Mouse (Mus musculus) frontal cortex, postnatal 25 days (tissue): ENCODE data around the gene Zfp786.
"Not testable (repeated sequence)": the region's sequence is repeated elsewhere in the genome, so short reads cannot be mapped to it uniquely, and the experiment has no call there.

ENCODE experiments used
- DNase-seq, 2 experiments: peaks; one replicate each; pipeline ENCODE4 v3.0.0; 2022; ENCODE audit warnings: low spot score in 2 of 2

Gene Zfp786

DNA sequence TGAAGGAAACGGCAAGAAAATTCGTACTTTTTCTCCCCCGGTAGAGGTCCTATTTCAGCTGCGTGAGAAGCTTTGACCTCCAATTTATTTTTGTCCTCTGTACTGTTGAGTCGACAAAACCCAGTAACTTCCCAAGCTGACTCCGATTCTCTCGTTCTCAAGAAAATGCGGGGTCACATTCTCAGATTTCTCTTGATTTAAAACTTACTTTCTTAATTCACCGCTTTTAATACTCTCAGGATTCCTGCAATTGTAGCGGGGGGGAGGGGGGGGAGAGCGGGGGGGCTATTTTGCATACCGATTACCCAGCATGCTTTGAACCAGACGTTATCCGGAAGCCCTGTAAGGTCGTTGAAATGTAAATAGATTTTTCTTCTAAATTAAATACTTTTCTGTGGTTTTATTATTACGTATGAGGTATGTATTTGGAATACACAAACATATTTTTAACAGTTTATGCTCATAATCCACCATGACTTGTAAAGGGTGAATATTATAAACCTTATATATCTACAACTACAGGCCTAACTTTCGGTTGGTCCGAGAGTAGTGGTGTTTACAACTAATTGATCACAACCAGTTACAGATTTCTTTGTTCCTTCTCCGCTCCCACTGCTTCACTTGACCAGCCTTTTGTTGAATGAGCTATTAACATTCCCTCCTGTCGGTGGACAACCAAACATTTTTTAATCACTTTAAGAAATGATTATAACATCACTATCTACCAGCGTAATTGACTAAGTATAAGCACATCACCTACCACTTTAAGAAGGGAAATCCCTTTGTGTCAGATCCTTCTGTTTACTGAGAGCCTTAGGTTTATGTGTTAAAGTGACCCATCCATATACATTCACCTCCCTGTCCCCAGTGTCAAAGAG is 49.3 kb downstream of the Zfp786 start:
- no peak for DNase-seq

DNA sequence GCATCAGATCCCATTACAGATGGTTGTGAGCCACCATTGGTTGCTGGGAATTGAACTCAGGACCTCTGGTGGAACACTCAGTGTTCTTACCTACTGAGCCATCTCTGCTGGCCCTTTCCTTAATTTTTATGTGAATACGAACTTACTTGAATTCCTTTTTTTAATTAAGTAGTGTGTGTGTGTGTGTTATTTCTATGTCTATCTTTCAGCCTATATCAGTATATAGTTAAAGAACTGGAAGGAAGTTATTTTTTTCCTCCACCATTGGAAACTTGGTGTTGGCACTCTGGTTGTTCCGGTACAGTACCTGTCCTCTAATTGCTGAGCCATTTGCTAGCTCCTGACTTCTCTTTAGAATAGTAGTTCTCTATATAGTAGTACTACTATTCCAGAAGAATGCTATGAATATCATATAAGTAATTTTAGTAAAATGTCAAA is 50.1 kb downstream of the Zfp786 start:
- DNase-seq: no peak

DNA sequence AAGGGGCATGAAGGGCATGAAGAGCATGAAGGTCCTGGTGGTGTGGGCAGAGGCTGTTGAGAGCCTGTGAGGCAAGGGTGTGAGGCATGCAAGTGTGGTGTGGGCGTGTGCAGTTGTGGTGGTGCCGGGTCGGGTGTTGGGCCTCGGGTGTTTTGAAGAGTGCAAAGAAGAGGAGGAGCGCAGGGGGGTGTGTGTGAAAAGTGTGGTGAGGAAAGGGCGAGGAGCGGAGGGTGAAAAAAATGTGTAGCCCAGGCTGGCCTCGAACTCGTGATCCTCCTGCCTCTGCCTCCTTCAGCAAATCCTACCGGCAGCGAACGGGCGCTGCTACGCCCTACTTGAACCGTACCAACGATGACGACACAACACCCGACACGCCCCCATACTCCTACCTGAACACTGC is 58.9 kb downstream of the Zfp786 start:
- not testable (repeated sequence) for DNase-seq

DNA sequence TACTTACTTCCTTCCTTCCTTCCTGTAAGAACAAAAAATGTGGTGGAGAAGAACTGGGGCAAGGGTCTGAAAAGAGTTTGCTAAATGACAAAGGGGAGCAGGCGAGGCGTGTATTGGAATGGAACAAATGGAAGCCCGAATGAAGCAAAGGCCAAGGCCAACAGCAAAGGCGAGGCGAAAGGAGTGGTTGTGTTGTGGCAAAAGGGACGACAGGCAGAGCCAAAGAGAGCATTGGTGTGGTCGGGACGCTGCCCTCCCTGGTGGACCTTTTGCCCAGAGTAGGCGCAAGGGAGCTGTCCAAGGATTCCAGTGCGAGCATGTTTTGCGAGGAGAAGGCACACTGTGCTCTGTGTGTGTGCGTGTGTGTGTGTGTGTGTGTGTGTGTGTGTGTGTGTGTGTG is 59.6 kb downstream of the Zfp786 start:
- DNase-seq: not testable (repeated sequence)

DNA sequence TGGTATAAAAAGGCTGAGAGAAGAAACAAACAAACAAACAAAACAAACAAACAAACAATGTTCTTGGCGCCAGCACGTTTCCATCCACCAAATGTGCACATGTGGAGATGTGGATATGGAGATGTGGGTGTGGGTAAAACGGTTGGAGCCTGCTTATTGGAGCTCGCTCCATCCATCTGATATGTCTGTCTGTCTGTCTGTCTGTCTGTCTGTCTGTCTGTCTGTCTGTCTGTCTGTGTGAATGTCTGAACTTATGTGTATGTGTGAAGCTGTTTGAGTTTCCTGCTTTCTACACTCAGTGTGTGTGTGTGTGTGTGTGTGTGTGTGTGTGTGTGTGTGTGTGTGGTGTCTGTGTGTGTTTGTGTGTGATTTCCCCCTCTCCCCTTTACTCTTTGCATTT is 60.8 kb downstream of the Zfp786 start:
- DNase-seq: not testable (repeated sequence)
